Mouse (Mus musculus) spleen, embryonic (tissue): Measurements from ENCODE around the gene A730071L15Rik.

Experiments
- CTCF ChIA-PET: fragments of 350-600 bp; sonication (Branson Sonifier 250); formaldehyde crosslinking; loops from one replicate; lab custom pipeline; 2022; lab: Charles Lee

The A730071L15Rik gene

GRCm38 (mm10) chr11:6199410-6200086 is at the start of gene A730071L15Rik:
A730071L15Rik (plus strand) TSS chr11:6200029.
- CTCF ChIA-PET, result no interaction called here

- CTCF ChIA-PET, result no interaction called here
These were observed 47.0 kb upstream of the A730071L15Rik start for GRCm38 (mm10) chr11:6152864-6153263.

GRCm38 (mm10) chr11:6154211-6154701 is 45.6 kb upstream of the A730071L15Rik start:
- CTCF ChIA-PET, result no interaction called here

GRCm38 (mm10) chr11:6156651-6157050 is 43.2 kb upstream of the A730071L15Rik start:
- CTCF ChIA-PET, result no interaction called here

- CTCF ChIA-PET, result interaction anchor here (0.6 kb wide), 1 partner anchor 148 kb away, joined by 5 read pairs; no protein-coding TSS in a partner anchor
These were observed 42.7 kb upstream of the A730071L15Rik start for GRCm38 (mm10) chr11:6157119-6157518.

GRCm38 (mm10) chr11:6158515-6158914 is 41.3 kb upstream of the A730071L15Rik start:
- CTCF ChIA-PET, result interaction anchor here (0.6 kb wide), 1 partner anchor 23 kb away, joined by 4 read pairs; no protein-coding TSS in a partner anchor

- CTCF ChIA-PET, result no interaction called here
These were observed 40.0 kb upstream of the A730071L15Rik start for GRCm38 (mm10) chr11:6159704-6160275.

- CTCF ChIA-PET, result no interaction called here
These were observed 39.1 kb upstream of the A730071L15Rik start for GRCm38 (mm10) chr11:6160663-6161271.

- CTCF ChIA-PET, result no interaction called here
These were observed 38.3 kb upstream of the A730071L15Rik start for GRCm38 (mm10) chr11:6161549-6161948.

GRCm38 (mm10) chr11:6163062-6163461 is 36.8 kb upstream of the A730071L15Rik start:
- CTCF ChIA-PET, result interaction anchor here (0.6 kb wide), 1 partner anchor 208 kb away, joined by 3 read pairs; no protein-coding TSS in a partner anchor

GRCm38 (mm10) chr11:6163706-6164105 is 36.1 kb upstream of the A730071L15Rik start:
- CTCF ChIA-PET, result interaction anchor here (0.6 to 0.7 kb wide), 3 partner anchors 31 to 314 kb away, joined by 3 to 10 read pairs (median 8); no protein-coding TSS in a partner anchor

- CTCF ChIA-PET, result interaction anchor here (0.8 kb wide), 1 partner anchor 578 kb away, joined by 5 read pairs; no protein-coding TSS in a partner anchor
These were observed 35.0 kb upstream of the A730071L15Rik start for GRCm38 (mm10) chr11:6164781-6165180.

GRCm38 (mm10) chr11:6165391-6166081 is 34.3 kb upstream of the A730071L15Rik start:
- CTCF ChIA-PET, result no interaction called here

GRCm38 (mm10) chr11:6166351-6166750 is 33.5 kb upstream of the A730071L15Rik start:
- CTCF ChIA-PET, result no interaction called here

GRCm38 (mm10) chr11:6169041-6169663 is 30.7 kb upstream of the A730071L15Rik start:
- CTCF ChIA-PET, result no interaction called here

GRCm38 (mm10) chr11:6174719-6175118 is 25.1 kb upstream of the A730071L15Rik start:
- CTCF ChIA-PET, result interaction anchor here (0.7 kb wide), 1 partner anchor 207 kb away, joined by 4 read pairs; no protein-coding TSS in a partner anchor

GRCm38 (mm10) chr11:6175506-6175905 is 24.3 kb upstream of the A730071L15Rik start:
- CTCF ChIA-PET, result interaction anchor here (0.7 kb wide), 1 partner anchor 206 kb away, joined by 4 read pairs; no protein-coding TSS in a partner anchor

- CTCF ChIA-PET, result no interaction called here
These were observed 21.9 kb upstream of the A730071L15Rik start for GRCm38 (mm10) chr11:6177781-6178420.

GRCm38 (mm10) chr11:6178673-6179166 is 21.1 kb upstream of the A730071L15Rik start:
- CTCF ChIA-PET, result no interaction called here

- CTCF ChIA-PET, result interaction anchor here (0.9 kb wide), 1 partner anchor 175 kb away, joined by 3 read pairs; no protein-coding TSS in a partner anchor
These were observed 20.6 kb upstream of the A730071L15Rik start for GRCm38 (mm10) chr11:6179194-6179593.
